Mouse (Mus musculus) T-helper 17 cell (primary cell): Measurements from ENCODE around the gene Sgk1.

ENCODE experiments used
- in situ Hi-C, 2 experiments: fragments of 300-600 bp; cut with MboI, MseI; formaldehyde crosslinking; loops; 1 replicate in 1 of 2; 2 replicates in 1 of 2; pipeline ENCODE4 v1.15.1; 2025; ENCODE audit warnings: high pct_unique_total_duplicates in 2 of 2

Gene Sgk1

DNA sequence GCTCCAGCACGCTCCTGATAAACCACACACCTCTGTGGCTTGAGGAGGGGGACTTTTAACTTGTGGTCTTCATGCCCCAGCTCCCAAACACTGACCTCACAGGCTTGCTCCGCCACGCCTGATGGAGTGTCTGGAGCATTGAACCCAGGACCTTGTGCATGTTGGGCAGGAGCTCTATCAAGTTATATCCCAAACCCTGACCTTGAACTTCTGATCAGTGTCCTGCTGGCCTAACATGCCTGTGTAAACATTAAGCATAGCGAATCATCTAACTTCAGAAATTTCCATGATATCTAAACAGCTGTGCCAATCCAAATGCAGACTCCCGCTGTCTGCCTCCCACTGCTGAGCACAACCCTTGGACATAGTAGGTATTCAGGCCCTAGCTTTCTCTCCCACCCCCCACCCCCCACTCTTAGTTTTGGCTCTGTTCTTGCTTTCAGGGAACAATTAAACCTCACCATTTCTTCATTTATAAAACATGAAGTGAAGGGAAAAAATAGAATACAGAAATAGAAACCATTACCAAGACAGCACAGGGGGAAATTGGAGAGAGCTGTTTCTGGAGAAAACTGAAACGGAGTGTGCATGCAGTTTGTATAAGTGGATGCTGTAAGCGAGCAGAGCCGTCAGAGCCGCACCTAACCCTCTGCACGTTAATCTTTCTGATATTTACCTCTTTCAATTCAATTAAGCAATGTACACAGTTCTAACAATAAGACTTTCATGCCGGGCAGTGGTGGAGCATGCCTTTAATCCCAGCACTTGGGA is 34.5 kb downstream of the Sgk1 start:
- in situ Hi-C loops: no loop called here

DNA sequence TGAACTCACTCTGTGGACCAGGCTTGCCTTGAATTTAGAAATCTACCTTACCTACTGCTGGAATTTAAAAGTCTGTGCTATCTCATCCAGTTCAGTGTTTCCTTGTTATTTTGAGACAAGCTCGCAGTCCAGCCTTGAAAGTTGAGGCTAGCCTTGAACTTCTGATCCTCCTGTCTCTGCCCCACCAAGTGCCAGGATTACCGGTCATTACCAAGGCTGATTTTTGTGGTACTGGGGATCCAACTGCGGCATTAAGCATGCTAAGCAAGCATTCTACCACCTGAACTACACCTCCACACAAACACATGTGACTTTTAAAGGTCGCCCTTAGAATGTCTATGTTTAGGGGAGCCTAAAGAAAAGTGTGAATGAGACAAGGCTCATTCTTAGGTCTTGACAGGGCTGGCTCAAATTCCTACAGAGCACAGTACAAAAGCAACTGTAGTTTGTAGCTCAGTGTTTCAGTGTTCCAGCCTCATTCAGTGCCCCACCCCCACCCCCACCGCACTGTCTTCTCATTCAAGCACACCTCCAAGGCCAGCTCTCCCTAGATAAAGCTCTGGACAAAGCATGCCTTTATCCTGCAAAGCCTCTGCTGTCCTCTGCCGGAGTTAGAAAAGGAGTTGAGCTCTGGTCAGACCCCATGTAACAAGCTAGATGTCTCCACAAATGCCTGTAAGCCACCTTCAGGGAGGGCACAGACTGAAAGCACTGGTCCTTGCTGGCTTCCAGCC is 36.2 kb downstream of the Sgk1 start:
- in situ Hi-C loops: no loop called here

DNA sequence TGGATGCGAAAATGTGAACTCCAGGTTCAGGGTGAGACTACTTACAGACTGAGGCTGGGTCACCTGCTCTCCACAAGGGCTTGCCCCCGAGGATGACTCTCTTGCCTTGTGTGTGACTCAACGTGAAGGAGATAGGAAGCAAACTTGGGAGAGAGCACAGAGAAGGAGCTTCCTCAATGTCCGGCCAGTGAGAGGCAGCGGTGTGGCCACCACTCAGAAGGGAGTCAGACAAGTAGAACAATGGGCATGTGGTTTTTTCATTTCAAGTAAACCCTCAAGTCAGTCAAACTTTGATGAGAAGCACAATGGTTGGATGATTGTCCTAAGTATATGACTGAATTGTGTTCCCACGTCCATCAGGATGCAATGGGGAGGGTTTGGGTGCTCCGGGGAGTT is 36.8 kb downstream of the Sgk1 start:
- in situ Hi-C loops: no loop called here

DNA sequence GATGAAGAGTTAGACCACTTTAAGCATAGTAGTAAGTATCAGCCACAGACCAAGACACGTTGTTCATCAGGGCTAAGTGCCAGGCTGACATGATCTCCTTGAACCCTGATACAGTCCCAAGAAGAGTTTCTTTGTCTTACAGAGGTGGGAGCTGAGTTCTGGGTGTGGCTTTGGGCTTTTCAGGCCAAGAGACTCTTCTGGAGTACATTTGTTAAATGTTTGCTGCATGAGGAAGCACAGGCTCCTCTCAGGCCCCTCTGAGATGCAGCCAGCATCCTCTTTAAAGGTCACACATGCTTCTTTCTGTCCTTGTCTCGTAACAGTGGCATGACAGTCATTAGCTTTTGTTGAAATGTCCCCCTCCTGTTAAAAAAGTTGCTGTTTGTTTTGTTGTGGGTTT is 38.6 kb downstream of the Sgk1 start:
- in situ Hi-C loops: no loop called here

DNA sequence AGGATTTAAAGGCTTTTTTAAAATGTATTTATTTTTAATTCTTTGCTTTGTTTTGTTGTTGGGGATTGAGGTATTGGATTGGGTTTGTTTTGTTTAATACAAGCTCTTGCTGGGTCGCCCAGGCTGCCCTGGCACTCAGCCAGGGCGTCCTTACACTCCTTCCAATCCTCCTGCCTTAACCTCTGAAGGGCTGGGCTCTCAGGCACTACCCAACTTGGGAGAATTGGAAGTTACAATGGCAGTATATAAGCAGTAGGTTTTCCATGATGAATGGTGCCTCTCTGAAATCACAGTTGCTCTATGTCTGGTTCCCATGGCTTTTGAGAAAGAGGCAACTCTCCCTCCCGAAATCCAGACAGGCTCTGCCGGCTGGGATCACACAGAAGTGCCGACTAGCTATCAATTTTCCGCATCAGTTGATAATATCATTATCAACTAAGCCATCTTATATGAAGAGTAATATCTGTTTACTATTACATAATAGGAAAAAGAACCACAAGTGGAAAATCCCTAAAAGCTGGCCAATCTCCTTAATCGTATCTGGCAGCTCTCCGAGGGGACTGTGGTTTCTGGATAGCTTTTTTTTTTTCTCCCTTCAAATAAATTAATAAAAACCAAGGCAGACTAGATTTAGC is 40.8 kb downstream of the Sgk1 start:
- in situ Hi-C loops: no loop called here

DNA sequence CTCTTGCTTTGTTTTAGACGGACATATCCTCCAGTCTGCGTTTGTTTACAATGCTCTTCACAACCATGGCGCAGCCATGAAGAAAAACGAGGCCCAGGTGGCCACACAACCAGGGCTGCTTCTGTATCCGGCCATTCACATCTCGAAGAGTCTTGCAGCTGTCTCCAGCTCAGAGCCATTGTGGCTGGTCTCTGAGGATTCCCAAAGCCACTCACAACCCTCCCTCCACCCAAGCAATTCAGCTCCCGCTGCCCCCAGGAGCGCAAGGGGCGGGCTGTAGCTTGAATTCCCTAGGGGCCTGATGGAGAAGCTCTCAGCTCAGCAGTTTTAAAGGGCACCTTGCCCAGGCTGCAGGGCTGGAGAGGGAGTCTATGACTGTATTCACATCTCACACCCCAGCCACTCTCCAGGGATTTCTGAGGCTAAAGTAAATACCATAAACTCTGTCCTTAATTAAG is 41.5 kb downstream of the Sgk1 start:
- in situ Hi-C loops: no loop called here

DNA sequence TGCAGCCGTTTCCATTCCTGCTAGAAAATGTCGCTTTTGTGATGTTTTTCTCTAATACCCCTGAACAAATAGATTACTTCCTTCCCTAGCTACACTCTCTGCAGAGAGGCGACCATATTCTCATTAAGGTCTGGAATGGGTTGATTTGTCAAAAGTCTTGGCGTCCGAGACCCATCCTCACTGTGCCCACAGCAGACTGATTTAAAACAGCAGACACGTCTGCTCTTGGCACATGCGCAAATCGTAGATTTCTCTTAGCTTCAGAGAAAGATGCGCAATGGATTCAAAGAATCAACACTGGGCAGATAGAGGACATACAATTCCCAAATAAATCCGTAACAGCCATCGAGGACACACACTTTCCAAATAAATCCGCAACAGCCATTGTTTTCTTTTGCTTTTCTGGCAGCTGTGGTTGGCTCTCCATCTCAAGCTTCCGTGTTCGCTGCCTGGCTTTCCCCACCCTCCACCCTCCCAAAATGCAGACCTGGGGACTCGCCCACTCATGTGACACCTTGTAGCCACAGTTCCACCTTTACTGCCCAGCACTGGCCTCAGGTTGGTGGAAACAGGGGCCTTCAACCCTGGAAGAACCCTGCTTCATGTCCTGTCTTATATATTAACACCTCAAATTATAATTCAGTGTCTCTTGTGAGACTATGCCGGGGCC is 42.2 kb downstream of the Sgk1 start:
- in situ Hi-C loops: no loop called here

DNA sequence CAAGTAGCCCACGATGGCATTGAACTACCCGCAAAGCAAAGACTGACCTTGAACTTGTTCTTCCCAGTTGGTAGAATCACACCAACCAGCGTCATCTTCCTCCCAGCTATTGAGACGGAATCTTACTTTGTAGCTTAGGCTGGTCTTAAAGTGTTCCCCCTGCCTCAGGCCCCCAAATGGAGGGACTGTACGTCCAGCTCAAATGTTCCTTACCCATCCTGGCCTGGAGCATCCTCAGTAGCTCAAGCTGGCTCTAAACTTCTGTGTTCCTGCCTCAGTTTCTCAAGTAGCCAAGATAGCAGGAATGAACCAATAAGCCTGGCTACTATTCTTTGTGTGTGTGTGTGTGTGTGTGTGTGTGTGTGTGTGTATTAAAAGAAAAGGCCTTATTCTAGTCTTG is 45.0 kb downstream of the Sgk1 start:
- in situ Hi-C loops: no loop called here

DNA sequence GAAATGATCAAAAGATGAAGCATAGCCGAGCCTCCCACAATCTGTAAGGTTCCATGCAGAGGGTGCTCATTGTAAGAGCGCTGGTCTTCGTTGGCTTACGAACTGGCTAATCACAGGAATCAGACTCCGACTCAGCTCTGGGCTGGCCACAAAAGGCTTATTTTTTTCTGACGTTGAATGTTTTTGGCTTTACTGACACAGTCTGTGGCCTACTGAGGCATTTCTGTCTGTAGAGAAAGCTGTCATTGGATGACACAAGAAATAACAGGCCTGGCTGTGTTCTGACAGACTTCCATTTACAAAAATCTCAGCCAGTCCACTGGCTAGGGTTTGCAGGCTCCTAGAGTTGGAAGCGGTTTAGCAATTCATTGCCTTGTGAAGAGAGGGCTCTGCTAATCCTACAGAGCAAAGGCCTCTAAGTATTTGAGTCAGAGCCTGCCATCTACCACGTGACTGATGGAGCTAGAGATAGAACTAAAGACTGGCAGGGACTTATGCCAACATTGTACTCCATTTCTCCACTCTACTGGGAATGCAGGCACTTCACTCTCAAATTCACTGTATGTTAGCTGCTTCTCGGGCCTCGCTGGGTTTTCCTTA is 48.9 kb downstream of the Sgk1 start:
- in situ Hi-C loops: no loop called here

DNA sequence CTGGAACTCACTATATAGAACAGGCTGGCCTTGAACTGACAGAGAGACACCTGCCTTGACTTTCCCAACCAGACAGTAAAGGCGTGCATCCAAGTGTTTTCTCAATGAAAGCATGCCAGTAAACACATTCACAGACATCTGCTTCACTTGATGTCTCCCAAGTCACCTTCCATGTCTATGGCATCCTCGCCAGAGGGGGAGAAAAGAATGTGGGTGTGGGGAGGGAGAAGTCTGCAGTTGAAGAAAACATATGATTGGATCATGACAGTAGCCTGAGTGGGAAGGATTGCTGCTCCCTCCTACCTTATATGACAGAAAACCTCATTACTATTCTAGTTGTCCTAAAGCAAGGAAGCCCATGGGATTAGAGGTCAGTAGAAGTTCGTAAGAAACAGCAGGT is 50.8 kb downstream of the Sgk1 start:
- in situ Hi-C loops: no loop called here

DNA sequence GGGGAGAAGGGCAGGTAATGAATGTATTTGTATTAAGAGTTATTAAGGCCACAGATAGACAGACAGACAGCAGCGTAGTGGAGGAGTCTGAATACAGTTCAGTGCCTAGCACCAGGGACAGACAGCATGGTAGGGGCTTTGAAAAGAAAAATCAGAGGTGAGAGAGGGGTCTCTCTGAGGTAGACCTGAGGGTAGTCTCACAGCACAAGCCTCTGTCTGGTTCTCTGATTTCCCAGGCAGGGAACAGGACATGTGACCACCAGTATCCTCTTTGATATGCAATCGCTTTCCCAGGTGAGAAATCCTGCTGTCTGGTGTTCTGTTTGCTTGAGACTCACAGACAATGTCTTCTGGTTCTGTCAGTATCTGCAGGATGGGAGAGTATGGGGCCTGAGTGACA is 52.8 kb downstream of the Sgk1 start:
- in situ Hi-C loops: no loop called here

DNA sequence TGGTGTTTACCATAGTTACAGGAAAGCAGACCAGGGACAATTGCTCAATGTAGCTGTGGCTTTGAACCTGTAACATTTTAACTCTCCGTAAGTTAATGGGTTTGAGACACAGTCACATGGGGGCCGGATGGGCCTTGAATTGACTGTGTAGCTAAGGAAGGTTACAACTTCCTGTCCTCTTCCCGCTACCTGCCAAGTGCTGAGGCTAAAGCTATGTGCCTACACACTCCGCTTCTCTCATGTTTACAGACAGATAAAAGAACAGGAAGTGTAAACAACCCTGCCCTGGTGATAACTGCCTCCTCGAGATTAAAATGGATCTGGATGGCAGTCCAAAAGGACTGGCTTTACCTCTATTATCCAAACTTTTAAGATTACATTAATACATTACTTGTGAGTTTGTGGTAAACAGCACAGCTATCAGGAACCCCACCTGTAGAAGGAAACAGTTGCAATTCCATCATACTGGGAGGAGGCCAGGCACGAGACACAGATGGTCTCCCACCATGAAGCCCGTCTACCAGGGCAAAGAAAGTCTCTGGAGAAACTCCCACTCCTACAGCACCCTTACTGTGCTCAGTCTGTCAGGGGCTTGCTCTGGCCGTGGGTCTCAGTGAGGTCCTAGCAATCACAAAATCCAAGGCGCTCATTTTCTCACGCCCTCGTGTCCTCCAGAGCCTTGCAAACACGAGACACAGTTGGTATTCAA is 54.7 kb downstream of the Sgk1 start:
- in situ Hi-C loops: no loop called here

DNA sequence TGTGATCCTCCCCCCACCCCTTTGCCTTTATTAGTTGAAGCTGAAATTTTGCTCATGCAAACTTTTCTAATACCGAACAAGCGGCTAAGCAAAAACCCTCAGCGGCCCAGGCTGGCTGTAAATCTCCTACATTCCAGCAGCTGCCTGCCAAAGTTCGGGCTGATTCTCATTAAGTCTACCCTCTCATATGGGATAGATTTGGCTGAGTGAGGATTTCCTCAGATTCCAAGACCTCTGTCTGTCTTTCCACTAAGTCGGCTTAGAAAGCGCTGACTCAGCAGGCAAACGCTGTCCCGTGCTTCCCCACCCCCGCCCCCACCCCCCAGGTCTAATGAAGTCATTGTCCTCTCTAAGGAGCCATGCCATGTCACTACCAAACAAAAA is 55.2 kb downstream of the Sgk1 start:
- in situ Hi-C loops: no loop called here

DNA sequence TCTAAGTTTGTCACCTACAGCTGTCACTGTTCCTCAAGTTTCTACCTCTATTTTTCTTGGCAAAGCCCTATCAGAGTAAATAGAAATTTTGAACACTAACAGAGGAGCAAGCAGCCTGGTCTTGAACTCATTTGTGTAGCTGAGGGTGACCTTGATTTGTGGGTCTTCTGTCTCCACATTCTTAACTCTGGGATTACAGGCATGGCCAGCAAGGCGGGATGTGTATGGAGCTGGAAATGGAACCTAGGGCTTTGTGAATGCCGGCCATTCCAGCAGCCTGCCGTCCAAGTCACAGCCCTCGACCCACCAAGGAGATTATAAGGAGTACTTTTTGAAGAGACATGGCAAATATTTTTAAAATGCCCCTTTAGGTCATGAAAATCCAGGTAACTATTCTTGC is 56.2 kb downstream of the Sgk1 start:
- in situ Hi-C loops: no loop called here

DNA sequence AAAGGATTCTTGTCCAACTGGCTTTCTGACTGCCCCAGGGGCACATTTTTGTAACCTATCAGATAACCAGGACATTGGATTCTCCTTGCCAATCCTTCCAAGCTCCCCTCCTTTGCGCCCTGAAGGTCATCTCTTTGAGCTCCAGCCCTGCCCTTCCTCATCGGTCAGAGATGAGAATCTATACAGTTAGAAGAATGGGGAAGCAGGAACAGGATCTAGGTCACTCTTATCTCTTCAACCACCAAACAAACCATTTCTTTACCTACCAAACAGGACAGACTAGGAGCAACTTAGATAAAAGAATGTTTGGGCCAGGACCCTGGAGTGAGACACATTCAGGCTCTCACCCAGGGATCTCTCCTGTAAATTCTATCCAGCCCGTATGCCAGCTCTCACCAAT is 59.3 kb downstream of the Sgk1 start:
- in situ Hi-C loops: no loop called here

DNA sequence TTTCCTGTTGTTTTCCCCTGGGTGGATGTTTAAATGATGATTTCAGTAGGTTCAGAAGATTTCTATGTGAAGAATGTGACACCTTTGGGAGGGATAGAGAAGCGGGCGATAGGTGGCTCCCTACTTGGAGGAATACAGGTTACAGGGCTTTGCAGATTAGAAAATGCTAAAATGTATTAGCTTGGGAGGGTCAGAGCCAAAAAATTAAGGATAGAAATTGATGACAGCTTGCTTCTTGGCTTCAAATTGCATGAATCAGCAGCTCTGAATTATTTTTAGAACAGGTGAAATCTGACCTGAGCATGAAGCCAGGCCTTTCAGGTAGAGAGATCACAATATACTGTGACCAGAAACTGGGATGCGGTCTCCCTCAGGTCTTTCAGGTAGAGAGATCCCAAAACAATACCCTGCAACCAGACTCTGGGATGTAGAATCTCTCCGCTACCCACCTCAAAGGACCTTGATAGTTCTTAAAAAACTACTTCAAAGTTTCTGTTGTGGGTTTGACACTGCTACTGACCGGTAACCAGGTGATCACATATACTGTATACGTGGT is 61.2 kb downstream of the Sgk1 start:
- in situ Hi-C loops: no loop called here

DNA sequence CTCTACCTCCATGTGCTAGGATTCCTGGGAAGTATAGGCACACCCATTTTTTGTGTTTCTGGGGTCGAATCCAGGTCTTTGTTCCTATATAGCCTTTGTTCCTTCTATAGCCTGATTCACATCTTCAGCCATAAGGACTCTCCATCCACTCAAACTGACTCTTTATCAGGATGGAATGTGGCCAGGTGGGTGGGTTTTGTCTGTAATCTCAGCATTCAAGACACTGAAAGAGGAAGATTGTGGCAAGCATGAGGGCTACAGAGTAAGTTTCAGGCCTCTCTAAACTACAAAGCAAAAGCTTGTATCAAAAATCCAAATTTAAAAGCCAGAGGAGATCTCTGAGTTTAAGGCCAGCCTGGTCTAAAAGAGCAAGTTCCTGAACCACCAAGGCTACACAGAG is 63.2 kb downstream of the Sgk1 start:
- in situ Hi-C loops: no loop called here

DNA sequence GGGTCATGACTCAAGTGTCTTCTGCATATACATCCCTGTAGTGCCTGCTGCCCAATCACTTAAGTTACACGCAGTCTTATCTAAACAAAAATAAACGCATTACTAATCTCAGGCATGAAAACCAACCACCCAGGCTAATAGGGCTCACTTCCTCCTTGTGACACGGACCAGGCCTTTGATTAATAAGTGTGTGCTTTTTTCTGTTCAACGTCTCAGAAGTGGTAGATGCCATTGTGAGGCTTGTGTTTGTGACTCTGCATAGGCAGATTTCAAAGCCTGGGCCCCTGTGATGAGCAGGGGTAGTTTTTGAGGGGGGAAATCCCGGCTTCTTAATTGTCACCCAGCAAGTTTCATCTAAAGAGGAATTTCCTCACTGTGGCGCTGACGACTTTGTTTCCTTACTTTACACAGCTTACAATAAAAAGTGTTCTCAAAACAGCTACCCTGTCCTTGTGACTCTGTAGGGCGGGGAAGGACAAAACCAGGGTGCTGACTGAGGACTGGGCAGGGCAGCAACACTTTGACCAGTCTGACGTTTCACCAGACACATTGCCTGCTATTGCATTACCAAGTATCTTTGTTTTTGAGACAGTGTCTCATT is 64.9 kb downstream of the Sgk1 start:
- in situ Hi-C loops: no loop called here

DNA sequence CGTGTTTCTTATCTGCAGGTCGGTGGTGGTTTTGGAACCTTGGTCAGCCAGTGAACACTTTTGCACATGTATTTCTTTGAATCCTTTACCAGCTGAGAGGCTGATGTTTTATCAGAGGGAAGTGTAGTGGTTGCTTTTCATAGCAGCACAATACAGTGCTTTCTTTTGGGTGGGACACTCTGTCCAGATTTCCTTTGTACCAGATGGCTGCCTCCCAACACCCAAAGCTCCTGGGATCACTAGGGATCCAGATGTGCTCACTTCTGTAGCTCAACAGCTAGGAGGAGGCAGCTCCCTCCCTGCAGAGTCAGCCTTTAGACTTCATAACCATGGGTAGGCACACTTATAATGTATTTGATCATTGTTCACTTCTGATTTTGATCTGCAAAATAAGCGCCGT is 70.5 kb downstream of the Sgk1 start:
- in situ Hi-C loops: no loop called here

DNA sequence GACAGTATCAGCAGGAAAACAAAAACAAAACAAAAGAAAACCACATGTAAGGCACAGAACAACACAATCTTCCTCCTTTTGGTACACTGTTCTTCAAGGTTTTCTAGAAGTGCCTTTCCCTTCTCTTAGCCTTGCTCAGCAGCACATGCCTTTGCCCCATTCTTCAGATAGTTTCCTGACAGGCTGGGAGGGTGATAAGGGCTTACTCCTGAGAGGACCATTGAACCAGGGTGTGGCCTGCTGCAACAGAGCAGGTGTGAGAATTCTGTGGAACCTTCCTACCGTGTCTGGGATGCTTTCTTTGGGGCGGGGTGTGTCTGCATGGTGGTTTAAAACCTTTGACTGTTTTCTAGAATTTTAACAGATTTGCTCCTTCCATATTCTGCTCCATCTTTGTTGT is 79.1 kb downstream of the Sgk1 start:
- in situ Hi-C loops: no loop called here

DNA sequence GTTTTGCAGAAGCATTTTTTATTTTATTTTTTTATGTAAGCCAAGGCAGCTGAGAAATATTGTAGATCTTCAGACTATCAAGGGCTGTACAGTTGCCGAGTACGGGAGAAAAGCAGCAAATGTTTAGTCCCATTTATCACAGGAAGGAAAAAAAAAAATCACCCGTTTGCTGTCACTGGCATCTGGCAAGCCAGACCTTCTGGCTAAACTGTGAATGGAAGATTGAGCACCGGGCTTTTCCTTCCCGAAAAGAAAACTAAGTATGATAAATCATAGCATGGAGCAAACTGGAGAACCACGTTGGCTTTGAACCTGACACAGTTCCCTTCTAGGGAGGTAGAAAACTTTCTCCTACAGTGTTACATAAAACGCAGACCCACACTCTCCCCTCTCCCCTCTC is 81.0 kb downstream of the Sgk1 start:
- in situ Hi-C loops: no loop called here
